ENCODE assay signal across 27 mouse cellular contexts in the genomic region with DNA sequence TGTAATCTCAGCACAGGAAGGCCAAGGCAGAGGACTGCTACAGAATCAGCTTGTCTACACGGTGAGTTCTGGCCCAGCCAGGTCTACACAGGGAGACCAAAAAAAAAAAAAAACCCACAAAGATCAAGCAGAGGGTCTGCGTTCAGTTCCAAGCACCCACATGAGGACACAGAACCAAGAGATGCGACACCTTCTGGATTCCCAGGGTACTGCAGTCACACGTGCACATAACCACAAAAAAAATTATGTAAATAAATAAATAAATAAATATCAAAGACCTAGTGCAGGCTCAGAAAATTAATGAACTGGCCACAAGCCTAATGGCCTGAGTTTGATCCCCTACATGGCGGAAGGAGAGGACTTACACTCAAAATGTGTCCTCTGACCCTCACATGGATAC. TPM values are rescaled to one million over a fixed set of nuclear protein-coding genes. Genes with fewer than 3 reads are reported as not detected.
DNase-seq lines count a peak whose midpoint lies in the region; ATAC-seq and TF ChIP-seq lines count a peak whose summit lies in the region.
"Had no signal": no experiment of that assay in that cellular context is flagged by ENCODE, and none has a peak within 500 bp of the region (broad histone marks: within the 10 kb centered on the region; RNA-seq: fewer than 3 reads in every experiment).

No protein-coding gene starts in this region.

- H3K36me3 ChIP-seq in liver, postnatal 0 days (replicated peaks; ENCODE audit: insufficient read depth, low read length): no peaks in the 10 kb centered on the region
- H3K36me3 ChIP-seq in liver, embryonic 11.5 days (ENCODE audit: control insufficient read depth, insufficient read depth, low read length): peaks cover 28% of the 10 kb centered on the region
- H3K36me3 ChIP-seq in ES-E14 (ENCODE audit: control insufficient read depth, insufficient read depth, low read length, poor library complexity, severe bottlenecking): peaks cover 9% of the 10 kb centered on the region; the same call in 1 of the 2 replicates
- H3K36me3 ChIP-seq: embryonic facial prominence, embryonic 15.5 days had no signal

- in situ Hi-C loops in ES-E14 (cut with MboI; ENCODE audit: low sequenced_read_pairs in 2 of 2, unreplicated experiment in 2 of 2): no loop called here

- TF ChIP-seq POLR2A in brain, embryonic 14.5 days (IDR thresholded peaks at IDR 0.05; ENCODE audit: borderline replicate concordance, extremely low read depth, insufficient read depth, insufficient read length, poor library complexity, severe bottlenecking): no peak

- H3K27ac ChIP-seq in liver, postnatal 0 days (ENCODE audit: low read depth): no peak overlapping the region
- H3K27ac ChIP-seq in liver, embryonic 11.5 days (ENCODE audit: low read depth, low read length): no peak overlapping the region
- H3K27ac ChIP-seq in ES-E14 (ENCODE audit: insufficient read depth, low read depth, low read length, poor library complexity, severe bottlenecking): no peak overlapping the region
- H3K27ac ChIP-seq: embryonic facial prominence, embryonic 10.5 days; embryonic facial prominence, embryonic 15.5 days; forebrain, embryonic 13.5 days; heart, embryonic 10.5 days; hindbrain, embryonic 13.5 days; liver, embryonic 15.5 days; neural tube, embryonic 12.5 days had no signal

- ATAC-seq in CD4-positive, CD25-positive, alpha-beta regulatory T cell, adult 4 months: no peak
- no peak for ATAC-seq in liver, postnatal 0 days
- ATAC-seq in liver, embryonic 11.5 days (replicated peaks; ENCODE audit: low FRiP score): no peak
- ATAC-seq: forebrain, embryonic 13.5 days; intestine, embryonic 16.5 days had no signal

- peaks cover 2% of the 10 kb centered on the region; the same call in 1 of the 2 replicates for H3K4me1 ChIP-seq in liver, postnatal 0 days (ENCODE audit: insufficient read depth)
- H3K4me1 ChIP-seq in liver, embryonic 11.5 days (replicated peaks; ENCODE audit: control insufficient read depth, insufficient read depth, low read length): peaks cover 1% of the 10 kb centered on the region
- H3K4me1 ChIP-seq in ES-E14 (ENCODE audit: control insufficient read depth in 2 of 2, insufficient read depth in 2 of 2, low read length in 2 of 2, poor library complexity in 1 of 2): peaks cover 7 to 23% of the 10 kb centered on the region in 2 experiments
- H3K4me1 ChIP-seq: liver, embryonic 15.5 days; neural tube, embryonic 12.5 days had no signal

- H3K9ac ChIP-seq in liver, postnatal 0 days (replicated peaks): no peak overlapping the region
- no peak overlapping the region for H3K9ac ChIP-seq in liver, embryonic 11.5 days (ENCODE audit: low read depth, low read length)
- no peak overlapping the region for H3K9ac ChIP-seq in ES-E14 (ENCODE audit: insufficient read depth, low read depth, low read length, poor library complexity, severe bottlenecking)
- H3K9ac ChIP-seq: embryonic facial prominence, embryonic 15.5 days; forebrain, embryonic 13.5 days; hindbrain, embryonic 13.5 days; liver, embryonic 15.5 days; neural tube, embryonic 12.5 days had no signal

- no peak overlapping the region for H3K4me3 ChIP-seq in liver, postnatal 0 days (ENCODE audit: low read depth, low read length)
- no peak overlapping the region for H3K4me3 ChIP-seq in liver, embryonic 11.5 days (ENCODE audit: low read depth, low read length)
- H3K4me3 ChIP-seq in ES-E14 (ENCODE audit: insufficient read depth in 1 of 2, low read depth in 1 of 2, low read length in 2 of 2, poor library complexity in 1 of 2, severe bottlenecking in 1 of 2): no peak overlapping the region
- H3K4me3 ChIP-seq: embryonic facial prominence, embryonic 10.5 days; embryonic facial prominence, embryonic 15.5 days; forebrain, embryonic 13.5 days; heart, embryonic 10.5 days; hindbrain, embryonic 13.5 days; liver, embryonic 15.5 days; neural tube, embryonic 12.5 days had no signal

- peak; percentile 31 for DNase-seq in CD4-positive, CD25-positive, alpha-beta regulatory T cell, adult 2 months (ENCODE audit: low read depth, low spot score)
- no peak for DNase-seq in liver, postnatal 0 days
- DNase-seq in liver, embryonic 11.5 days (ENCODE audit: low spot score): no peak
- no peak for DNase-seq in ES-E14 (ENCODE audit: low read depth, low spot score)
- no peak for DNase-seq in brain, embryonic 14.5 days (ENCODE audit: low read depth)
- no peak for DNase-seq in adrenal gland, adult (ENCODE audit: inconsistent age in 2 of 2, low spot score in 1 of 2)
- no peak for DNase-seq in spleen, postnatal 14 days (ENCODE audit: low spot score in 2 of 2)
- DNase-seq: adrenal gland, postnatal 25 days; cerebellum, adult 8-10 months; cerebellum, postnatal 25 days; gastrocnemius, postnatal 14 days; heart, postnatal 36 days; kidney, adult 8-10 months; kidney, postnatal 10 days; layer of hippocampus, adult 9-11 months; midbrain, embryonic 14.5 days; right cerebral cortex, adult 18-20 months; spleen, adult 18-20 months had no signal

- no peak for TF ChIP-seq EP300 in liver, postnatal 0 days (IDR thresholded peaks at IDR 0.05; ENCODE audit: low read depth)

- no peak overlapping the region for H3K4me2 ChIP-seq in liver, postnatal 0 days (ENCODE audit: low read depth, low read length)
- no peak overlapping the region for H3K4me2 ChIP-seq in liver, embryonic 11.5 days
- H3K4me2 ChIP-seq: embryonic facial prominence, embryonic 15.5 days; forebrain, embryonic 13.5 days; hindbrain, embryonic 13.5 days; liver, embryonic 15.5 days; neural tube, embryonic 12.5 days had no signal

- 0 out of 2 replicates have a peak, but pooled peaks have one; percentile 20 for TF ChIP-seq CTCF in liver, postnatal 0 days (IDR thresholded peaks at IDR 0.05; ENCODE audit: low read depth)
- peak; percentile 22; the same call in 1 of the 2 replicates for TF ChIP-seq CTCF in brain, embryonic 14.5 days (IDR thresholded peaks at IDR 0.05; ENCODE audit: borderline replicate concordance, extremely low read depth, insufficient read depth, insufficient read length)

- peaks cover 4% of the 10 kb centered on the region; the same call in 1 of the 2 replicates for H3K9me3 ChIP-seq in liver, postnatal 0 days (ENCODE audit: low read length)
- 0 out of 2 replicates have a peak, but pooled peaks cover 2% of the 10 kb centered on the region for H3K9me3 ChIP-seq in liver, embryonic 11.5 days (ENCODE audit: control insufficient read depth, low read length)
- H3K9me3 ChIP-seq in ES-E14 (ENCODE audit: control insufficient read depth, insufficient read depth, low read depth, low read length): no peaks in the 10 kb centered on the region
- H3K9me3 ChIP-seq: embryonic facial prominence, embryonic 15.5 days; heart, embryonic 10.5 days; hindbrain, embryonic 13.5 days; liver, embryonic 15.5 days had no signal

- no peaks in the 10 kb centered on the region for H3K27me3 ChIP-seq in liver, postnatal 0 days (ENCODE audit: insufficient read depth, low read length)
- H3K27me3 ChIP-seq in liver, embryonic 11.5 days (replicated peaks; ENCODE audit: control insufficient read depth, insufficient read depth, low read length): no peaks in the 10 kb centered on the region
- H3K27me3 ChIP-seq: embryonic facial prominence, embryonic 15.5 days; forebrain, embryonic 13.5 days; hindbrain, embryonic 13.5 days; liver, embryonic 15.5 days; neural tube, embryonic 12.5 days had no signal

- WGBS in liver, postnatal 0 days (ENCODE audit: insufficient replicate concordance): 91% methylated on average over 5 of the region's 5 CpGs
- WGBS in liver, embryonic 11.5 days: 86% methylated on average over 5 of the region's 5 CpGs

TF ChIP-seq in ES-E14, 5 proteins besides CTCF, POLR2A, EP300 and RAD21:
- TF ChIP-seq HCFC1 (IDR thresholded peaks at IDR 0.05; ENCODE audit: borderline replicate concordance, insufficient read depth, low read length): no peak
- no peak for TF ChIP-seq MAFK (IDR thresholded peaks at IDR 0.05; ENCODE audit: insufficient read depth, low read depth, low read length)
- no peak for TF ChIP-seq CHD2 (IDR thresholded peaks at IDR 0.05; ENCODE audit: low read depth, low read length)
- no peak for TF ChIP-seq ZC3H11A (IDR thresholded peaks at IDR 0.05; ENCODE audit: borderline replicate concordance, low read depth, low read length)
- 0 out of 2 replicates have a peak, but pooled peaks have one; percentile 15 for TF ChIP-seq ZNF384 (IDR thresholded peaks at IDR 0.05; ENCODE audit: low read depth, low read length)
TF ChIP-seq in ES-E14: peak in this region for 1.

RNA-seq across cellular contexts. Expression of gene Slc38a1, which starts 10.5 kb away (rescaled TPM):
- polyA plus RNA-seq in CD4-positive, CD25-positive, alpha-beta regulatory T cell, adult 4 months (2017; shearing (Covaris generic)): 10 to 100 TPM; 65.0 to 80.7 TPM
- 8.4 and 11.3 TPM in 2 replicates for polyA plus RNA-seq in liver, postnatal 0 days (2015; fragmentation: Nextera tagmentation; extraction: Ambion mirVana)
- 61.6 and 68.5 TPM in 2 replicates for polyA plus RNA-seq in liver, embryonic 11.5 days (2014; fragmentation: Nextera tagmentation; extraction: Ambion mirVana)
- total RNA-seq in ES-E14 (2012; rRNA removed): 95.6 and 99.8 TPM in 2 replicates
- 122 and 133 TPM in 2 replicates for polyA plus RNA-seq in brain, embryonic 14.5 days (2012; rRNA removed)
